Mouse (Mus musculus): Measurements from ENCODE around the gene Kcnt2. TPM values are rescaled to one million over a fixed set of nuclear protein-coding genes. Genes with fewer than 3 reads are reported as not detected.
A peak's percentile ranks its signal among the peaks of the same experiment; 100 is the strongest.

Kcnt2 gene
- total RNA-seq, 2 experiments from 2014 or later: 2.4 to 3.3 TPM

- DNase-seq: peak; percentile 17 to 59
Observed at GRCm38 (mm10) chr1:140378791-140379190, 132.8 kb downstream of the Kcnt2 start.

- peak; percentile 45 to 59 for DNase-seq
Observed at GRCm38 (mm10) chr1:140379526-140379925, 133.6 kb downstream of the Kcnt2 start.

- peak; percentile 37 to 51 for DNase-seq
Observed at GRCm38 (mm10) chr1:140381093-140381492, 135.1 kb downstream of the Kcnt2 start.

GRCm38 (mm10) chr1:140390301-140390700 lies 144.3 kb downstream of the Kcnt2 start:
- no peak for DNase-seq

GRCm38 (mm10) chr1:140397756-140398155 lies 151.8 kb downstream of the Kcnt2 start:
- no peak for DNase-seq

GRCm38 (mm10) chr1:140406631-140407288 lies 160.8 kb downstream of the Kcnt2 start:
- DNase-seq: no peak

GRCm38 (mm10) chr1:140415761-140416160 lies 169.8 kb downstream of the Kcnt2 start:
- no peak for DNase-seq

GRCm38 (mm10) chr1:140422954-140423353 lies 177.0 kb downstream of the Kcnt2 start:
- peak; percentile 36 to 37 for DNase-seq

GRCm38 (mm10) chr1:140429284-140429850 lies 183.4 kb downstream of the Kcnt2 start:
- DNase-seq: no peak

GRCm38 (mm10) chr1:140432039-140432438 lies 186.1 kb downstream of the Kcnt2 start:
- no peak for DNase-seq

GRCm38 (mm10) chr1:140434791-140435190 lies 188.8 kb downstream of the Kcnt2 start:
- DNase-seq: no peak

- DNase-seq: peak in 1 of 2 experiments; percentile 21
Observed at GRCm38 (mm10) chr1:140438176-140438575, 192.2 kb downstream of the Kcnt2 start.

- no peak for DNase-seq
Observed at GRCm38 (mm10) chr1:140443904-140444303, 197.9 kb downstream of the Kcnt2 start.

GRCm38 (mm10) chr1:140444394-140444793 lies 198.4 kb downstream of the Kcnt2 start:
- no peak for DNase-seq

GRCm38 (mm10) chr1:140451461-140451860 lies 205.5 kb downstream of the Kcnt2 start:
- DNase-seq: no peak

GRCm38 (mm10) chr1:140451924-140452323 lies 206.0 kb downstream of the Kcnt2 start:
- no peak for DNase-seq

- no peak for DNase-seq
Observed at GRCm38 (mm10) chr1:140455903-140456302, 209.9 kb downstream of the Kcnt2 start.

GRCm38 (mm10) chr1:140456873-140457272 lies 210.9 kb downstream of the Kcnt2 start:
- no peak for DNase-seq

GRCm38 (mm10) chr1:140468315-140468714 lies 222.4 kb downstream of the Kcnt2 start:
- no peak for DNase-seq

- DNase-seq: no peak
Observed at GRCm38 (mm10) chr1:140469586-140469985, 223.6 kb downstream of the Kcnt2 start.

- no peak for DNase-seq
Observed at GRCm38 (mm10) chr1:140476921-140477320, 231.0 kb downstream of the Kcnt2 start.

- DNase-seq: no peak
Observed at GRCm38 (mm10) chr1:140484016-140484415, 238.1 kb downstream of the Kcnt2 start.

GRCm38 (mm10) chr1:140489816-140490215 lies 243.9 kb downstream of the Kcnt2 start:
- DNase-seq: no peak

- DNase-seq: no peak
Observed at GRCm38 (mm10) chr1:140491406-140491805, 245.4 kb downstream of the Kcnt2 start.
